Mouse (Mus musculus) limb, embryonic 11.5 days (tissue): ENCODE results near the gene Krt27. TPM values are rescaled to one million over a fixed set of nuclear protein-coding genes. Genes with fewer than 3 reads are reported as not detected.

Source experiments
- ATAC-seq: fragments of 200-750 bp; cut with Nextera tagmentation; 2 replicates; pipeline ENCODE4 v1.8.0; 2017; ENCODE audit warnings: low read depth; ENCODE audit not compliant: insufficient number of reproducible peaks, low FRiP score, low TSS enrichment
- DNase-seq: peaks from one replicate; pipeline ENCODE4 v3.0.0-alpha.2; 2015; ENCODE audit warnings: low spot score
- H3K27ac ChIP-seq: fragments of 300-500 bp; sonication (generic); replicated peaks from 2 replicates; pipeline ENCODE4 v1.5.1; 2014; ENCODE audit warnings: low read depth, mild to moderate bottlenecking, low read length
- H3K27me3 ChIP-seq: fragments of 300-500 bp; sonication (generic); 2 replicates; pipeline ENCODE4 v1.6.1; 2014; ENCODE audit warnings: mild to moderate bottlenecking, low read length, mixed read lengths; ENCODE audit not compliant: control insufficient read depth, insufficient read depth
- H3K36me3 ChIP-seq: fragments of 300-500 bp; sonication (generic); 2 replicates; pipeline ENCODE4 v1.6.1; 2014; ENCODE audit warnings: mild to moderate bottlenecking, low read length, moderate library complexity, mixed read lengths; ENCODE audit not compliant: control insufficient read depth, insufficient read depth
- H3K4me1 ChIP-seq: fragments of 300-500 bp; sonication (generic); 2 replicates; pipeline ENCODE4 v1.6.1; 2014; ENCODE audit warnings: low read length, mixed read lengths; ENCODE audit not compliant: control insufficient read depth, insufficient read depth
- H3K4me2 ChIP-seq: fragments of 300-500 bp; sonication (generic); 2 replicates; pipeline ENCODE4 v1.6.1; 2014; ENCODE audit warnings: low read depth, mild to moderate bottlenecking, moderate library complexity; ENCODE audit not compliant: severe bottlenecking
- H3K4me3 ChIP-seq: fragments of 300-500 bp; sonication (generic); 2 replicates; pipeline ENCODE4 v1.5.1; 2014; ENCODE audit warnings: low read depth, low read length
- H3K9ac ChIP-seq: fragments of 300-500 bp; sonication (generic); 2 replicates; pipeline ENCODE4 v1.6.1; 2014; ENCODE audit warnings: mild to moderate bottlenecking, low read length
- H3K9me3 ChIP-seq: fragments of 300-500 bp; sonication (generic); 2 replicates; pipeline ENCODE4 v1.6.1; 2016; ENCODE audit warnings: low read length; ENCODE audit not compliant: control insufficient read depth
- WGBS: fragments of 180-500 bp; shearing (Covaris S2); extraction: QIAGEN DNeasy Blood & Tissue Kit; methylation state at CpG from one replicate; pipeline ENCODE4 v1.1.7; 2014; 5-methylcytosine and 5-hydroxymethylcytosine counted together
- polyA plus RNA-seq: library from polyadenylated mRNA; unstranded; fragments of >200 nt; fragmentation: Nextera tagmentation; extraction: Ambion mirVana; gene quantifications from 2 replicates; pipeline ENCODE4 v1.2.1, GENCODE M21; 2014

Gene Krt27
- polyA plus RNA-seq, result not detected in 2 replicates

- ATAC-seq (no peak), DNase-seq (no peak)
- H3K9ac ChIP-seq, result no peak within 1 kb of the TSS
- H3K27me3 ChIP-seq, result no peaks in the 10 kb centered on the region
- 77% methylated on average over 12 of the region's 12 CpGs for WGBS
- no peaks in the 10 kb centered on the region for H3K9me3 ChIP-seq
- H3K4me3 ChIP-seq, result no peak within 1 kb of the TSS
- H3K27ac ChIP-seq, result no peak within 1 kb of the TSS
- H3K36me3 ChIP-seq, result no peaks in the 10 kb centered on the region
- H3K4me1 ChIP-seq, result no peaks in the 10 kb centered on the region
- H3K4me2 ChIP-seq, result no peak within 1 kb of the TSS
These were observed at the start of gene Krt27 for GRCm38 (mm10) chr11:99351004-99351403. Gene Krt27, minus strand, starts transcription at chr11:99351104.

DNA sequence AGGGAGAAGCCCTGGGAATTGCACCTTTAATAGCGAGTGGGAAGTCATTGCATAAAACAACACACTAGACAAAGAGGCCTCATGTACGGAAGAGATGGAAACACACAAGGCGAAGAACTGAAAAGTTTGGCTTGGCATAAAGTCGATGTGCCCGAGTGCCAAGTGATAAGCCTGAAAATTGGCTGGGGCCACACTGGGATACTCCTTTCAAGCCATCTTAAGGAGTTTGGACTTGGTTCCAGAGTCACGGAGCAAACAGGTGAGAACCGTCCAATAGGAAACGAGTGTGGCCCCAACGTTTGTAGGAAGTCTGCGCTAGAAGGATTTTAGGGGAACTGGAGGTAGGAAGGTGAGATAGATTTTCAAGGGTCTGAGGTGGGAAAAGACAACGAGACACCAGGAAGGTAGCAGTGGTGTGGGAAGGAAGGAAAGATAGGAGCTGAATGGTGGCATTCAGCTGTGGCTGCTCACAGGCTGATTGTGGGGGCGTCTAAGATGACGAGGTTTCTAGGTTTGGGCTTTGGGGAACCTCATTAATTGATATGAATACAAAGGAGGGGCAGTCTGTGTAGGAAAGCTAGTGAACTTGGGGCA, 49.1 kb upstream of the Krt27 start:
- Histone ChIP-seq H3K36me3 (no peaks in the 10 kb centered on the region), H3K27me3 (no peaks in the 10 kb centered on the region), H3K9me3 (no peaks in the 10 kb centered on the region), H3K4me2 (no peak overlapping the region), H3K9ac (no peak overlapping the region), H3K27ac (no peak overlapping the region), H3K4me1 (no peaks in the 10 kb centered on the region), H3K4me3 (no peak overlapping the region)
- DNase-seq (no peak), ATAC-seq (no peak)
- WGBS, result 88% methylated on average over 13 of the region's 13 CpGs

- H3K4me2 ChIP-seq, result no peak overlapping the region
- H3K4me1 ChIP-seq, result no peaks in the 10 kb centered on the region
- H3K4me3 ChIP-seq, result no peak overlapping the region
- no peaks in the 10 kb centered on the region for H3K27me3 ChIP-seq
- no peaks in the 10 kb centered on the region for H3K9me3 ChIP-seq
- no peaks in the 10 kb centered on the region for H3K36me3 ChIP-seq
- DNase-seq (no peak), ATAC-seq (no peak)
- H3K27ac ChIP-seq, result no peak overlapping the region
- no peak overlapping the region for H3K9ac ChIP-seq
- WGBS, result 67% methylated on average over 8 of the region's 8 CpGs
These were observed 47.9 kb upstream of the Krt27 start for GRCm38 (mm10) chr11:99398832-99399231.

DNA sequence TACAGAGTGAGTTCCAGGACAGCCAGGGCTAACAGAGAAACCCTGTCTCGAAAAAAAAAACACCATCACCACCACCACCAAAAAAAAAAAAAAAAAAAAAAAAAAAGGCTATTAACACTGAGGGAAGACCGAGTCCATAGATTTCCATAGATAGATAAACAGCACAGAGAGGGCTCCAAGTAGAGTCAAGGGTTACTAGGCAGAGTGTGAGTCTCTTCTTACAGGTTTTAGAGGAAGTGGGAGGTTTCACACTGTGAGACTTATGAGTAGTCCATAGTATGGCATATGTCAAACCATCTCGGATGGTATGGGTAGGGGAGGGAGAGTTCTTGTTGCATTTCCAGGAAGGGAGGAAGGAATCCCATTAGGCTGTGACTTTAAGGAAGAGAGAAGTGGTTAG, 47.2 kb upstream of the Krt27 start:
- H3K27ac ChIP-seq, result no peak overlapping the region
- no peaks in the 10 kb centered on the region for H3K27me3 ChIP-seq
- no peak overlapping the region for H3K4me2 ChIP-seq
- ATAC-seq (no peak), DNase-seq (no peak)
- no peaks in the 10 kb centered on the region for H3K9me3 ChIP-seq
- H3K4me3 ChIP-seq, result no peak overlapping the region
- WGBS, result 86% methylated on average over 3 of the region's 3 CpGs
- H3K9ac ChIP-seq, result no peak overlapping the region
- H3K4me1 ChIP-seq, result no peaks in the 10 kb centered on the region
- no peaks in the 10 kb centered on the region for H3K36me3 ChIP-seq

DNA sequence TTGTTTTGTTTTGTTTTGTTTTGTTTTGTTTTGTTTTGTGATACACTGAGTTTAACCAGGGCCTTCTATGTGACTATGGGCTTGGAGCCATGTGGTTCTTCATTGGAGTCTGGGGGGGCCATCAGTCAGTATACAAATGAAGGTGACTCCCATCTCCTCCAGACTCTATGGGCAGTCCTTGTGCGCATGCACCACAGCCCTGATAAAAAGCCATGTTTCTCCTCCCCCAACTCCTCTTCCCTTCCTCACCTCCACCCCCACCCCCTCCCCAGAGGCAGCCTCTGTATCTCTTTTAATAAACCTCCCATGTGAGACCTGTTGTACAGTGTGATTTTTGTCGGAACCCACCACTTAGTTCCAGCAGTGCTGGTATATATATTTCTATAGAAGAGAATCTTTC, 45.8 kb upstream of the Krt27 start:
- H3K4me3 ChIP-seq, result no peak overlapping the region
- H3K4me1 ChIP-seq, result no peaks in the 10 kb centered on the region
- DNase-seq (no peak), ATAC-seq (no peak)
- no peak overlapping the region for H3K9ac ChIP-seq
- H3K4me2 ChIP-seq, result no peak overlapping the region
- no peaks in the 10 kb centered on the region for H3K27me3 ChIP-seq
- H3K36me3 ChIP-seq, result no peaks in the 10 kb centered on the region
- H3K9me3 ChIP-seq, result no peaks in the 10 kb centered on the region
- H3K27ac ChIP-seq, result no peak overlapping the region
- 86% methylated on average over 2 of the region's 2 CpGs for WGBS

DNA sequence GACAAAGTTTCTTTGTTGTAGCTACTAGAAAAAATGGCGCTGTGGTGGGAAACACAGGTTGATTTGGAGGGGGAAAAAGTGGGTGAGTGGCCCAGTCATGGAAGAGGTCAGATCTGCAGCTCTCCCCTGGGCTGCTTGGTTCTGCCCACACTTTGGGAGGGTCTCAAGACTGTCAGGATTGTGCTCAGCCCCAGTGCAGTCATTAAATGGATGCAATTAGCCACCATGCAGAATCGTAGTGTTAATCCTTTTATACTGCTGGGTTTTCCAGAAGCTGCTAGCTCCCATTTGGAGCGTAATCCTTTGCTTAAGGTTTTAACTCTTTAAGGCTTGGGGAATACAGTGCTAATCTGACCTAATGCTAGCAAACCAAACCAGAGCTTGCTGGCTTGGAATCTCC, 45.1 kb upstream of the Krt27 start:
- H3K4me1 ChIP-seq, result no peaks in the 10 kb centered on the region
- ATAC-seq, result no peak
- H3K27me3 ChIP-seq, result no peaks in the 10 kb centered on the region
- H3K4me3 ChIP-seq, result no peak overlapping the region
- H3K9ac ChIP-seq, result no peak overlapping the region
- H3K9me3 ChIP-seq, result no peaks in the 10 kb centered on the region
- no peak overlapping the region for H3K4me2 ChIP-seq
- WGBS, result 37% methylated on average over 3 of the region's 3 CpGs
- no peak for DNase-seq
- H3K27ac ChIP-seq, result no peak overlapping the region
- H3K36me3 ChIP-seq, result no peaks in the 10 kb centered on the region

DNA sequence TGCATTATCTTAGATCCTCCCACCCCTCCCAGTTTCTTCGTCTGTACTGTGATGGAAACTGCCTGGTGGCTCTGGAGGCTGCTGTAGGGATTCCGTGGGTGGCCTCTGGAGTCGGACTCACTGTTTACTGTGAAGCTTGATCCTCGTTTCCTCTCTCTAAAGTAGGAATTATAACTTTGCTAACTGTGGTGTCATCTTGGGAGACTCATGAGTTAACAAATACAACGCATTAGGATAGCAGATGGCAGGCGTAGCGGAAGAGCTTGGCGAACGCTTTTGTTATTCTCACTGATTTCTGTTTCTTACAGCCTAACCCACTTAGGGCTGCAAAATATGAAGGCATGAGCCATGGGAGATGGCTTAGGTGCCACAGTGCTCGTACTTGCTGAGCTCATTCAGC, 41.6 kb upstream of the Krt27 start:
- Histone ChIP-seq H3K9ac (no peak overlapping the region), H3K4me2 (no peak overlapping the region), H3K27me3 (no peaks in the 10 kb centered on the region), H3K36me3 (no peaks in the 10 kb centered on the region), H3K4me1 (no peaks in the 10 kb centered on the region), H3K27ac (no peak overlapping the region), H3K9me3 (no peaks in the 10 kb centered on the region), H3K4me3 (no peak overlapping the region)
- ATAC-seq (no peak), DNase-seq (no peak)
- WGBS, result 86% methylated on average over 10 of the region's 10 CpGs

- ATAC-seq, result no peak
These were observed 40.5 kb upstream of the Krt27 start for GRCm38 (mm10) chr11:99391375-99391774.

DNA sequence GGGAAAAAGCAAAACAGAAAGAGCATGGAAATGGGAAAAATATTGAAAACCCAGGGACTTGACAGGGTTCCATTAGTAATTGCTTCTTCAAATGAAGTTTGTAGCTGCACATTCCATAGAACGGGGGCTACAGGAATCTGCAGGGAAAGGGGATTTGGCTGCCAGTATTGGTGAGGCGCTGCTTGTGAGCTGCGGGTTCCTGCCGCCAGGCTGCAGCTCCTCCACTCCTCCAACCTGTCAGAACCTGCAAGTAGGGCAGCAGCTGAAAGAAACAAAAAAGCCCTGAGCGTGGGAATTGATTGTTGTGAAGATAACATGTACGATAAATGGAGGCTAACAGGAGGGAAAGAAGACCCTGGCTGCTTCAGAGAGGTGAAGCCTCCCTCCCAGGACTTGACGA, 40.0 kb upstream of the Krt27 start:
- 77% methylated on average over 7 of the region's 7 CpGs for WGBS
- H3K27me3 ChIP-seq, result no peaks in the 10 kb centered on the region
- H3K36me3 ChIP-seq, result no peaks in the 10 kb centered on the region
- no peak overlapping the region for H3K4me3 ChIP-seq
- no peak overlapping the region for H3K27ac ChIP-seq
- no peak for ATAC-seq
- H3K4me1 ChIP-seq, result no peaks in the 10 kb centered on the region
- no peaks in the 10 kb centered on the region for H3K9me3 ChIP-seq
- no peak overlapping the region for H3K9ac ChIP-seq
- DNase-seq, result no peak
- H3K4me2 ChIP-seq, result no peak overlapping the region

More at GRCm38 (mm10) chr11:99391375-99391774, 40.5 kb upstream of the Krt27 start:
- Histone ChIP-seq H3K4me2 (no peak overlapping the region), H3K4me3 (no peak overlapping the region), H3K27ac (no peak overlapping the region), H3K4me1 (no peaks in the 10 kb centered on the region), H3K9me3 (no peaks in the 10 kb centered on the region), H3K9ac (no peak overlapping the region), H3K36me3 (no peaks in the 10 kb centered on the region), H3K27me3 (no peaks in the 10 kb centered on the region)
- DNase-seq, result no peak
- 78% methylated on average over 6 of the region's 6 CpGs for WGBS
